Mouse (Mus musculus) left cerebral cortex, adult 8-10 months (tissue): Measurements from ENCODE around the gene Gm20388. TPM values are rescaled to one million over a fixed set of nuclear protein-coding genes. Genes with fewer than 3 reads are reported as not detected.

Source experiments
- DNase-seq, 2 experiments: peaks; one replicate each; pipeline ENCODE4 v3.0.0; 2022; ENCODE audit warnings: low spot score in 2 of 2
- total RNA-seq, 4 experiments: library from RNA; stranded (reverse); gene quantifications; 2 replicates each; pipeline ENCODE4 v1.2.4; 2022

Gm20388 gene
- total RNA-seq, 4 experiments from 2014 or later, result 10.4 to 20.8 (median 16.4) TPM

DNA sequence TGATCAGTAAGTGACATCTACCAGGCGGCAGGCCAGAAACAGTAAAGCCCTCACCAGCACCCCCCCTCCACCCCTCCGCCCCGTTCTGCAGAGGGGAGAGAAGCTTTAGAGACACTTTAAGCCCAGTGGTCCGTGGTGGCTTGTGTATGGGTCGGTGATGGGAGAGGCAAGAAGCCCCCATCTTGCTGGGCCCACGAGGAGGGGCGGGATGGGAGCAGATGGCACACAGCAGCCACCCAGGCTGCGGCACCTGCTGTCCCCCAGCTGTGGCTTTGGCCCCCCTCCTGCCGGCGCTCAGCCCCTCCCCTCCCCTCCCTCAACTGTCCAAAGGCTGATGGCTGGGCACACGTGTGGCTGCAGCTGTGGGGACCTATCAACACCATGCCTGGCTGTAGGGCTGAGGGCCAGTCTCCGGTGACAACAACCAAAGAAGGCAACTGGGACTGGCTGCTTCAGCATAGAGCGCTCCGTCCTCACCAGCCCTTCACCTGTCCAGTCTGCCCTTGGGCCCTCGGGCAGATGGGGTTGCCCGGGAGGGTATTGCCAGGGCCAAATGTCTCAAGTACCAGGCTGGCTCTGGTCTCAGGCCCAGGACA is 2740.8 kb downstream of the Gm20388 start:
- DNase-seq, result no peak

DNA sequence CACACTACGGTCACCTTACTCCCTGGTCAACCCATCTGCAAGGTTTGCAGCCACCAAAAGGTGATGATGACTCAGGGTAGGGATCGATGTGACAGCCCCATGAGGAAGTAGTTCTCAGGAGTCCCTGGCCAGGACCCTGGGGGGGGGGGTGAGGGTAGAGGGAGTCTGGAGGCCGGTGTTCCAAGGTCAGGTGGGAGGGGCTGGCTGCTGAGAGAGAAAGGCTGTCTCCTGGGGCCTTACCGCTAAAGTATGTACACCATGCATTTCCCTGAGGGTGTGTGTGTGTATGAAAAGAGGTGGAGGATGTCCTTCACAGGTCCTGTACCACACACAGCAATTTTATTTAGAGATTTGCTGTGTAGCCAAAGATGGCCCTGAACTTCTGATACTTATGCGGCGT is 2742.0 kb downstream of the Gm20388 start:
- no peak for DNase-seq

DNA sequence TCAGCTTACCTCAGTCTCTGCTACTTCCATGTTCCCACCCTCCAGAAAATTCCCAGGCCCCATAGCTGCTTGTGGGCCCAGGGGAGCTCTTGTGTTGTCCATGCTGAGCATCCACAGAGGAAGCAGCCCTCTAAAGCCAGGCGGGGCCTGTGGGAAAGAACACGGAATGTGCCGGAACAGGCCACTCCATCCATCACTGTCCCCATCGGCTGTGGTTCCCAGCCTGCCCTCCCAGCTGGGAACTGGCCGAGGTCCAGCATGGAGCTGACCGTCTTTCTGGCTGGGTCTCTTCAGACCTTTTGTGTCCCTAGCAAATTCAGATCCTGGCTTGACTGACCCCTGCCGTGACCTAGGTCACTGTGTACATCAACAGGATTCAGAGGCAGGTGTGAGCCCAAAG is 2744.1 kb downstream of the Gm20388 start:
- DNase-seq, result no peak

DNA sequence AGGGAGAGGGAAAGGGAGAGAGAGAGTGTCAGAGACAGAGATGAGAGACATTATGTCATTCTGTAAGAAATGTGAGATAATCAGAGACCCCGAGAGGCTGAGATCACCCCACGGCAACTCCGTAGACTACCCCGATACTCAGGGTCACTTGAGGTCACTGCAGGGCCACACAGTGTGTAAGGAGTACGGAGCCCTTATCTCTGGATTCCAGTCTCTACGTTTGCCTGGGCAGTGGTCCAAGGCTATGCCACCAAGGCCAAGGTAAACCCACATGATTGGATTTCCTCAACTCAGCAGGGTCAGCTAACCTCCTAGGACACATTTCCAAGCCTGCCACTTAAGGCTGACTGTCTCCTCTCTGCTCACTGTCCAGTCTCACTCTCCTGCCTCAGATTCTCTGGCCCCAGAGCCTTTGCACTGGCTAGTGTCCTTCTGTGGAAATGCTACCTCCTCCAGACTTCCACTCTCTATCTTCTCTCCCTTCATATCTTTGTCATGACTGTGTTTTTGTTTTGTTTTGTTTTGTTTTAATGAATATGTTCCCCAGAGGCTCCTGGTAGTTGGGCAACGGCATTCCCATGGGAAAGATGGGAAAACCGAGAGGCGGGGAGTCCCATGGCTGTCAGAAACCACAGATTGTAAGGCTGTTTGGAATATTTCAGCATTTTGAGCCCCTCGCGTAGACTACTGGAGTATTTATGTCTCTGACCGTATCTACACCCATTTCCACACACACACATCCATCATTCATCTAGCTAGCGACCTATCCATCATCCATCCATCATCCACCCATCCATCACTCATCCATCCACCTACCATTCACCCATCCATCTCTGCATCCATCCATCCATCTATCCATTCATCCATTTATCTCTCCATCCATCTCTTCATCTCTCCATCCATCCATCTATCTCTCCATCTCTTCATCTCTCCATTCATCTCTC is 2745.7 kb downstream of the Gm20388 start:
- no peak for DNase-seq

DNA sequence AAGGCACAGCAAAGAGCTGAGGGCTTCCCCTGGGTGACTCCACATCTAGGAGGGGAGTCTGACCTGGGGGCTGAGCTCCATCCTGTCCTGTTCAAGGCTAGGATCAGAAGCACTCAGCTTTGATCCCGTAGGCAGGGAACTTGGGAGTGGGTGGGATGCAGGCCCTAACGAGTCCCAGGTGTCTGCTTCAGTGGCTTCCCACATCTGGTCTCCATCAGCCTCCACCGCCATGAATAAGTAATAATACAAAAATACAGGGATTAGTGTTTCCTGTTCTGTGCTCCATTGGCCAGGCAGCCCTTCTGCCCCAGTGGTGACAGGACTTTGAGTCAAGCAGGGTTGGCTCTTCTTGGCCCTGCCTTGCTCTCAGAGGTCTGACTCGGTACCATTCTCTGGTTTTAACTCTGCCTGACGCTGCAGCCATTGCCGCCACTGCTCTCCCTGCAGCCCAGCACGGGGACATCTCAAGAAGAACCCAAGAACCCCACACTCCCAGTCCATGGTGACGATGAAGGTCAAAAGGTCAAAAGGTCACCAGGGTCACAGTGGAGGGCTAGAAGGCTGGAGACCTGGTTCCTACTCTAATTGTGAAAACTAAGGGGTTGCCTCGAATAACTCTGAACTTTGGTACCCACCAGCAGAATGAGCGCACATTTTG is 2747.6 kb downstream of the Gm20388 start:
- DNase-seq, result no peak

DNA sequence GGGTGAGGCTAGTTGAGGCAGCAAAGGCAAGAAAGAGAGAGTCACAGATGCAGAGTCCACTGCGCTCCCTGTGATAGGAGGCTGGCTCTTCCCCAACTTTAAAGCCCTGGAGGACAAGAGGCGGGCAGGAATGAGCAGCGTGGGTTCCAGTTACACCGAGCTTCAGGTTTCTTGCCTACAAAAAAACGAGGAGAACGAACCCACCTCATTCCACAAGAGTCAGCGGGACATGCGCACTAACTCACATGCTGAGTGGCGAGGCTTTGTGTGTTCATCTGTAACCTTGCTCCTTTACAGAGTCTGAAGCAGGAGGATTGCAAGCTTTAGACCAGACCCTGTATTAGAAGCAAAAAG is 2748.1 kb downstream of the Gm20388 start:
- DNase-seq, result no peak

DNA sequence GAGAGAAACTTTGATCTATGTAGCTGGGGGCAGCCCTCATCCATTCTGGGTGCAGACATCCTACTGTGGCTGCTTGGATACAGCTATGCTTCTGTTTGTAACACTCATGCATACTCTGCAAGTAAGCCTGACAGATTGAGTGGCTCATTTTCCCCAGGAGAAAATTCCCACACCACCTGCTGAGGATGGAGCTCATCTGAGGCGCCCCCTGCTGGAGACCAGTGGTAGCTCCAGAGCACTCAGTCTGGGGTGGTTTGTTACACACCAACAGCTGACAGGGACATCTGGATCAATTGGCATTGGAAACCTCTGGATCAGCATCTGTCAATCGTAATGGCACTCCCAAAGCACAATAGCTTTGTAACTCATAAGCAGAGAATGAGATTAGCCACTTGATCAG is 2749.4 kb downstream of the Gm20388 start:
- no peak for DNase-seq

DNA sequence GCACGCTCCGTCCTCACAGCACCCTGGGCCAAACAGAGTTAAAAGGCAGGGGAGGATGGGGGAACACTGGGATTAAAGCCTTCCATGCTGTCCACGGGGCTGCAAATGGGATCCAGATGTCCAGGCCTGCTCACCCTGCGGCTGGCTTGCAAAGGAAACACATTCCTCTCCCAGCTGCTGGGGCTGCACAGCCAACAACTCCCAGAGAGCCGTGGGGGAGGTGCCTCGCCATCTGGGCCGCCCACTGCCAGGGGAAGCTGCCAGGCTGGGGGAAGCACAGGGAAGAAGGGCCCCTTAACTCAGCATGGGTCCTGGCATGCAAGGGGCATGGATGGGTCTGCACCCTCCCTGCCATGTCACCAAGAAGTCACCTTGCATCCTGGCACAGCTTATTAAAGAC is 2750.5 kb downstream of the Gm20388 start:
- DNase-seq, result peak in 1 of 2 experiments; percentile 70

DNA sequence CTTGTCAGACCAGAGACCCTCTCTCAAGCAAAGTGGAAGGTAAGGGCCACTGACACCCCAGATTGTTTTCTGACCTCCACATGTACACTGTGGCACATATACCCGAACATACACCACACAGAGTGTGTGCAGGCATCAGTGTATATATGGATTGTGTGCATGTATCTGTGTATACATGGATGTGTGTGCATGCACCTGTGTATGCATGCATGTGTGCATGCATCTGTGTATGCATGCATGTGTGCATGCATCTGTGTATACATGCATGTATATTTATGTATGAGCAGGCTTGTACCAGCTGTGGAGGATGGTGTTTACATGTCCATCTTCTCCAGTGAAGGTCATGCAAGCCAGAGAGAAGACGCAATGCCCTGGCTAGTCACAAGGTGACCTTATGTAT is 2751.3 kb downstream of the Gm20388 start:
- DNase-seq, result no peak

DNA sequence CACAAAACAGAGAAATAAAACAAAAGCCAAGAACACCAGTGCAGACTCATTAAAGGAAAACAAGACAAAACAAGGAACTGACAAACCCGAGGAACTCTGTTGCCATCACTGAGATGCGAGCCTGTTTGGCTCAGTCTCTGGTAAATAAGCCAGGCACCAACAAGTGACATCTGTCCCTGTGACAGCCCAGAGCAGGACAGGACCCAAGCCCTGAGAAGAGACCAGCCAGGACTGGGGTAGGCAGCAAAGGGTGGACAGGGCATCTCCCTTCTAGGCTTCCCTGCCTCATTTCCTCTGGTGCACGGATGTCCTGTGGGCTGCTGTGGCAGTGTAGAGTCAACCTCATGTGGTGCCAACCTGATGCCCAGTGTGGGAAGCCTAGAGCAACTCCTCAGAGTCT is 2752.5 kb downstream of the Gm20388 start:
- DNase-seq, result no peak

DNA sequence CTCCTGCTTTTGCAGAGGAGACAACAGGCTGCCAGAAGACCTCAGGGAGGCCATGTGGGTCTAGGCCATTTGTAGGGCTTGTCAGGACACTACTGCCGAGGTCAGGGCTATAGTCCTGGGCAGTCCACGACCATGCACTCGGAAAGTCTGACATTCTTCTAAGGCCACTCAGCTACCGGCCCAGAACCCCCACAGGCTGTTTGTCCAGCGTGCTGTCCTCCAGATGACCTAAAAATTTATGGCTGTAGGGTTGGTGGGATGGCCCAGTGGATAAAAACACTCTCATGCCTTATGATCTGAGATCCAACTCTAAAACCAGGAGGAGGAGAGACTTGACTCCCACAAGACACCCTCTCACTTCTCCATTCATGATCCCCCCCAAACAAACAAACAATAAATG is 2753.0 kb downstream of the Gm20388 start:
- no peak for DNase-seq

DNA sequence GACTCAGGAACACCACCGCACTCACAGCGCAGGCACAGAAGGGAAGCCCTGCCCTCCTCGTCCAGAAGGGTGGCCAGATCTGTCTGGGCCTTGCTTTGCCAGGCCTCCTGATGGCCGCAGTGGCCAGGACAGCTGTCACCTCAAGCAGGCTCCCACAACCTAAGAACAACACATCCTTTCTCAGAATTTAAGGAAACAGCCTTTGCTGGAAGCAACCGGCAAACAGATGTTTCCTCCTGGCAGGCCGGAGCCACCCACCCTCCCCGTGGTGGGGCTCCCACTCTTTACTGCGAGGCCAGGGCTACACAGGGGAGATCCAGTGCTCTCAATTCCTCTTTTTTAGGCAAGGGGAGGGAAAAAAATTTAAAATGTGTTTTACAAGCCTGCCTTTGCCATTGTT is 2754.6 kb downstream of the Gm20388 start:
- no peak for DNase-seq

DNA sequence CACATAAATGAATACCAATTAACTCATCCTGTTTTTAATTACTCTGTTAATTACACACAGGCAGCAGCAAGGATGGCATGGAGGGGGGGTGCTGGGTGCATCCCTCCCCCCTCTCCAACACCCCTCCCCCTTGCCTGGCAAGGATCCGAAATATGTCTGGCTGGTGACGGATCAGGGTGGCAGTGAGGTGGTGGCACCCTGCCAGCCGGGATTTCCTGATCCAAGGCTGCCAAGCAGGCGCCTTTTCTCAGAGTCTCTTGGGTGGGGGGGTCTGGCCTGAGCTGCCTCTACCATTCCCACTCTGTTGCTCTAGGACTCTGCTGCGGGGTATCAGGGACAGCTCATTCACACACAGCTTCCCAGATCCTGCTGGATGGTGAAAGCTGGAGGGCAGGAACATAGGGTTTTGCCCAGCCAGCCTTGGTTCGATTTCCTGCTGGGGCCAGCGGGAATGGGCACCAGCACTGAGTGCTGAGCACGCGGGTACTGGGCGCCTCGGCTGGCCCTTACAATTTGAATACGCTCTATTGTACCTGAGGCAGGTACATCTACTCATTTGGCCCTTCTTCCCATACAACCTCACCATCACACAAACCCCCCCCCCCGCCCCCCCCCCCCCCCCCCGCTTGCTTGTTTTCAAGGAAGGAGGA is 2755.2 kb downstream of the Gm20388 start:
- DNase-seq, result no peak

DNA sequence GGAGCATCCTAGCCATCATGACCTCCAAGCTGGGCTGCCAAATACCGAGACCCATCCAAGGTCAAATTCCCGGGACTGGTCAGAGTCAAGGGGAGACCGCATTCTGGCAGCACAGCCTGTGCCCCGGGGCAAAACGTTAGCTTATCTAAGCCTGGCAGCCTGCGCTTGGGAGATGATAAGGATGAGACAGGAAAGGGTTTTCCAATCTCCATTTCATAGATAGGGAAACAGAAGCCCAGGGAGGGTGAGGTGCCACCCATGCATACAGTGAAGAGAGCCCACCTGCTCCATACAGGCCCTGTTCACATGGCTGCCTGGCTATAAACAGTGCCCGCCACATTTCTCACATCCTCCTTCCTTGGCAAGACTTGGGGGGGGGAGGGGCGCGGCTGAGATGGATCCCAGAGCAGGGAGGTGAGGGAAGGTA is 2755.7 kb downstream of the Gm20388 start:
- DNase-seq, result no peak

DNA sequence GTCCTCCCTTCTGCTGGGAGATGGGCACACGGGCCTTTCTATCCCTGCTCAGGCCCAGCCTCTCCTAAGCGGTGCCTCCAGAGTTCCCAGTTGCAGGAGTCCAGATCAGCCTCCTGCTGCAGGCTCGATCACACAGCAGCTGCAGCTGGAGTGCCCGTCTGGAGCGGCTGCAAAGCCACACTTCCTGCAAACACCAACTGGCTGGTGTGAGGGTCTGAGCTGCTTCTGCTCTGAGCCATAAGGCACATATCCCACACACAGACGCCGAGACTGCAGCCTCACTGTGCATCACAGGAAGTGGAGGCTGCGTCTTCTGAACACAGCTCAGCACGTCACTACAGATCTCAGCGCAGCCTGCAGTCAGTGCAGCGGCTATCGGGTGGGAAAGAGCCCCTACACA is 2756.2 kb downstream of the Gm20388 start:
- peak; percentile 40 to 78 for DNase-seq

DNA sequence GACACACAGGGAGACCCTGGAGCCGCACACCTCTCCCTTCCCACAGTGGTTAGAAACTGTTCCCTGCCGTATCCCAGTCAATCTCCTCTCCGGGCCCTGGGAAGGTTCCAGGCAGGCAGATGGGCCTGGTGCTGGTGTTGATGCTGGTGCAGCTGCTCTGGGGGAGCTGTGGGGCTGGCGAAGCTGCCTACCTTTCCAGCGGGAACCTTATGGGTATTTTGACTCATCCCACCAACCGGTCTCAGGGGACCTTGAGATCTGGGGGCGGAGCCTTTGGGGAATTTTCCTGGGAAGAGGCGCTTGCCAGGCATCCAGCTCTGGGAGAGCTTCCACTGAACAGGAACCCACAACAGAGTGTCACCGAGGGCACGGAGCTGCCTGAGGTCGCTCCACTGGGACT is 2757.2 kb downstream of the Gm20388 start:
- peak; percentile 48 to 83 for DNase-seq

DNA sequence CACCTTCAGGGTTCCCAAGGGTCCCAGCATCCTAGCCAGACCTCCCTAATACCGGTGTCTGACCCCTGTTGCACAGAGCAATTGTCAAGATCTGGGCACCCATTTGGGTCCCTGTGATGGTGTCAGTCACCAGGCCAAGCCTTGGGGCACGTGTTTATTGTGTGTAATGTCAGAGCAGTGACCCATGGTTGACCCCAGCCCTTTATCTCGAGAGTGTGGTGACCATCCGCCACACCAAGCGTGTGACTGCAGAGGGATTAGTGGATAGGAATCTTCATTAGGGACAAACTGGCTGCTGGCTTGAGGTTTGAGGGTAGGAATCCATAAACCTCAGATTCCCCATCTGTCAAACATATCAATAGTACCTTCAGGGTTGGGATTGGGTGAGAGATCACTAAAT is 2758.7 kb downstream of the Gm20388 start:
- DNase-seq, result no peak

DNA sequence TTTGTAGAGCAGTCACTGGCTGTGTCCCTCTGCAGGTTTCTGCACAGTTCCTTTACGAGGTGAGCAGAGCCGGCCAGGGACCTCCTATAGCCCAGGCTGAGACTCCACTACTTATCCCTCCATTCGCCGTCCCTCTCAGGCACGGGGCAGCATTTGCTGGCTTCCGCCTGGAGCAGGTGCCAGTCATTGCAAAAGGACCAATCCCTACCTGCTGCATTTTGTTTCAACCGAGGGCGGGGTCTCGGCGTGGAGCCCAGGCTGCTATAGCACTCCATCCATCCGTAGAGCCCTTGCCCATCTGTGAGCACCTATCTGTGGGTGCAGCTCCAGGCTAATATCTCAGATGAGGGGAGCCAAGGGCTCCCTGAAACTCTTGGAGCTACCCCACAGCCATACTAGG is 2759.4 kb downstream of the Gm20388 start:
- DNase-seq, result no peak

DNA sequence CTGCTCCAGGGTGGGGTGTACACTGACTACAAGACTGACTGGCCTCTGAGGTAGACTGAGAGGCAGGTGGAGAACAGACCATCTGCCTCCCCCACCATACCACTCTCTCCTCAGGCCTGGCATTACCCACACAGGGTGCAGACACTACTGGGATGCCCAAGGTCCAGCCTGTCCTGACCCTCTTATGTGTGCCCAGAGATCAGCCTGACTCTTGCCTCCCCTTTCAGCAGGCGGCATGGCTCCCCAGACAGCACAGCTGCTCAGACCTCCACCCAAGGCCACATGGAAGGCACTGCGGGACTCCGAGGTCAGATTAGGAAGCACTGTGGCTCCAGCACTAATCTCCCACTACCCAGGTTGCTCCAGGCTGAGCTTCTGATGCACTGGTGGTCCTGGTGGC is 2760.1 kb downstream of the Gm20388 start:
- no peak for DNase-seq

DNA sequence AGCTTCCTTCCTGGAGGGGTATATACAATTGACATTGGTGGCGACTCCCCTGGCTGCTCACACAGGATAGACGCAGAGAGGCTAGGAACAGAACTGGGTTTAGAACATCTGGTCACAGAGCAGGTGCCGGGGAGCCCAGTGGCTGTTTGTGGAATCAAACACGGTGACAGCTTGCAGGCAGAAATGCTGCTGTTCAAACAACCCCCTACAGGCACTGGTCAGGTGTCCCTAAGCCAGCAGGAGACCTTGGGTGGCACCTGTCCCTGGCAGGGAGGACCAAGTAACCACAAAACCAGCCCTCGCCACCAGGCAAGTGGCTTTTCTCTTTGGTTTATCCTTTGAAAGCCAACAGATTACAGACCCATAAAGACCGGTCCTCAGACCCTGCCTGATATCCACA is 2761.3 kb downstream of the Gm20388 start:
- DNase-seq, result no peak

DNA sequence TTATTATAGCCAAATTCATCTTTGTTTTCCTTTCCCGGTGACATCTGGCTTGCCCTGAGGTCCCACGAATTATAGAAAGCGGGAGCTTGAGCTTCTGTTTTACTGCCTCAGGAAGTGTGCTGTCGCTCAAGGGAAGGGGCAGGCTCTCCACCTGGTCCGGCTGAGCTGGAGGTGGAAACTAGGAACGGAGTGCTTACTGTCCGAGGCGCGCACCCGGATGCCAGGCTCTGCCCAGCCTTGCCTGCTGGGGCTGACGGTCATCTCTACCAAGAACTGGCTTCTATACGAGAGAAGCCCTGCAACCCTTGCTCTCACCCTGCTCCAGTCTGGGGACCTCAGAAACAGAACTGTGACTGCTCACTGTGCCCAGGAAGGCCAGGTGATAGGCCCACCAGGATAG is 2763.3 kb downstream of the Gm20388 start:
- DNase-seq, result no peak

DNA sequence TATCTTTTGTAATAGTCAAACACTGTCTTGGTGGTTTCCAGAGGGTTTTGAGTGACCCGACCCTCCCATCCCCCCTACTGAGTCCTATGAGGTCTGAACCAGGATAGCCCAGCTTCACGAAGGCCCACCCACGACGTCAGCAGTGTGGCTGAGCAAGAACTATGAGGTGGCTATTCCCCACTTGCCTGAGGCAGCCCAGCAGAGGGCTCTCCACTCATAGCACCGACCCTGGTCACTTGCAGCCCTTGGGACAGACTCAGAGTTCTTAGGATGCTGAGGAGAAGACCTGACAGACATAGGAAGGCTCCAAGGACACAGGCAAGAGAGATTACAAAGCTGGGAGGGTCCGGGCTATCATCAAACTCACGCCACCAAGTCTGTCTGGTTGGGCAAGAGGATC is 2764.4 kb downstream of the Gm20388 start:
- DNase-seq, result no peak
